Mouse (Mus musculus) thymus, adult 2 months (tissue): ENCODE measurements around the gene Prrg4.

ENCODE experiments used
- CTCF ChIP-seq: fragments of 200-500 bp; IDR thresholded peaks from 2 replicates; pipeline ENCODE4 v1.5.1; 2012; ENCODE audit warnings: mild to moderate bottlenecking, control low read depth, low read length, moderate library complexity, borderline replicate concordance; ENCODE audit not compliant: control insufficient read depth, poor library complexity, insufficient read depth; ENCODE audit errors: extremely low read depth
- POLR2A ChIP-seq: fragments of 200-500 bp; IDR thresholded peaks from 2 replicates; pipeline ENCODE4 v1.6.1; 2012; ENCODE audit warnings: mild to moderate bottlenecking, low read length, control low read depth, moderate library complexity; ENCODE audit not compliant: control insufficient read depth, poor library complexity, insufficient read depth; ENCODE audit errors: extremely low read depth

DNA sequence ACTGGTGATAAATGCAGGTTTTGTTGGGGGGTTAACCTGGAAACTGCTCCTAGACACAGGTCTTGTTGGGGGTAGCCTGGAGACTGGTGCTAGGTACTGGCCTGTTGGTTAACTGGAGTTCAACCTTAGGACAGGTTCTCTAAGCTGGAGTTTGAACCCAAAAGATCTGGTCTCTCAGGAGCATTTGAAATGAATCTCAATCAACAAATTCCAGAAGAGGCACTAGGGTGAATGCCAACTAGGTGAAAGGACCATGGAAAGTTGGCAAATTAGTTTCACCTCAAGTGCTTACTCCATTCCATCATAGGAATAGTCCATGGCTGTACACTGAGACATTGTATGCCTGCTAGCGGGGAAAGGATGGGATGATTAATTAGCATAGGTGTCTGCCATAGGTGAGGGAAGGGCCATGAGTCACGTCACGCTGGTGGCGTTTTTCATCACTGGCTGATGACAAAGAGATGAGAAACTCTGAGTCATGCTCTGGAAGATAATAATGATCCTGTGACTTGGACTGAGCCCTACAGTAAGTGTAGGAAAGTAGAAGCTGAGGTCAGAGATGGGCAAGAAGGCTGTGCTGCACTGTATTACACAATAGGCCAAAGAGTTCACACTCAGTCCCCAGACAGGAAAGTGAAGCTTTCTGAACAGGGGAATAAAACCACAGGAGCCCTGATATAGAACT, 14.6 kb upstream of the Prrg4 start:
- TF ChIP-seq CTCF, result no peak
- TF ChIP-seq POLR2A, result no peak
